Mouse (Mus musculus) cerebral cortex, adult 2 months (tissue): Measurements from ENCODE around the gene Ralgapb.

Source experiments
- WGBS: fragments of 180-500 bp; shearing (Covaris S2); methylation state at CpG from one replicate; pipeline ENCODE4 v1.1.7; 2018; 5-methylcytosine and 5-hydroxymethylcytosine counted together

Gene Ralgapb

DNA sequence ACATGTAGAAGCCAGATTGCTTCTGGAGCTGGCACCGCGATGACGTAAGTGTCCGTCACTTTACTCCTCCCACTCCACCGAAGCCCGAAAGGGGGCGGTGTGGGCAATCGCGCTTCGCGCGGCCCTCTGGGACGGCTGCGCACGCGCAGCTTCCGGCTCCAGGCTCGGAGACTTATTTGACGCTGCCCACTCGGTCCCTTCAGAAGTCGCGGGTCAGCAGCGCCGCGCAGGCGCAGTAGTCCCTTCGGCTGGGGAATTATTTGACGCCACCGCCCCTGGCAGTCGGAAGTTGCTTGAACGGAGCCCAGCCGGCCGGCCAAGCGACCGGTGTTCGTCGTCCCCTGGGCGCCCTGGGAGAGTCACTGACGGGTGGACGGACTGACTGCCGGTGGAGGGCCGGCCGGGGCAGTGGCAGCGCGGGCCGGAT, at the start of gene Ralgapb:
TSS of gene Ralgapb (plus strand) at position 254 of the 427 bp plus-strand sequence.
- 1% methylated on average over 43 of the region's 46 CpGs for WGBS

DNA sequence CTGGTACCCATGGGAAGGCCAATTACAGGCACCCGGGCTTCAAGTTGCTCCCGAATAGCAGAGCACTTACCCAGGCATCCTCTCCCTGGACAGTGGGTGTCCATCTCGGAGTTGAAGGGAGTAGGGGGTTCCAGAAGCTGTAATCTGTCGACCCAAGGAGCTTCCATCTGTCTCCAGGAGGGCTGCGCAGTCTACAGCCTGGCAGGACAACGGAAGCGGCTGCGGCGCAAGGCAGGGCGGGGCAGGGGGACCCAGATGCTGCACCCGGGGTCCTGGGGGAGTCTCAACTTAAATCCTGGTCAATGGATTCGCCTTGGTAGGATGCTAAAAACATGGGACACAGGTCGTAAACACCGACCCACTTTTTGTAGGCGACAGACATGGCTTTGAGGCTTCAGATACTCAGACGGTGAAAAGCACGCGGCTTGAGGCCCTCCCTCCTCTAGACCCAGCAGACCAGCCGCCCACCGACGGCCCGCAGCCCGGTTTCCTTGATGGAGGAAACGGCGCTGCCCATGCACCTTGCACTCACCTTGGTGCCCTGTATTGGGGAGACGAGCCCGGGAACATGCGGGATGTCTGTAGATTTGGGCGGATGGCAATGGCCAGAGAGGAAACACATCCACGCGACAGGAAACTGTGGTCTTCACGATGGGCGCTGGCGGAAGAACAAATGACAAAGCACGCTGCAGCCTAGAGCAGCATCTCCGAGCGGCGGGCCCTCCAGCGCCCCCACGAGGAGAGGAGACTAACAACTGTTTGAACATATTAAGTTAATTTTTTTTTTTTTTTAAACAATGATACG, 48.6 kb upstream of the Ralgapb start:
- under 1% methylated on average over 41 of the region's 41 CpGs for WGBS

DNA sequence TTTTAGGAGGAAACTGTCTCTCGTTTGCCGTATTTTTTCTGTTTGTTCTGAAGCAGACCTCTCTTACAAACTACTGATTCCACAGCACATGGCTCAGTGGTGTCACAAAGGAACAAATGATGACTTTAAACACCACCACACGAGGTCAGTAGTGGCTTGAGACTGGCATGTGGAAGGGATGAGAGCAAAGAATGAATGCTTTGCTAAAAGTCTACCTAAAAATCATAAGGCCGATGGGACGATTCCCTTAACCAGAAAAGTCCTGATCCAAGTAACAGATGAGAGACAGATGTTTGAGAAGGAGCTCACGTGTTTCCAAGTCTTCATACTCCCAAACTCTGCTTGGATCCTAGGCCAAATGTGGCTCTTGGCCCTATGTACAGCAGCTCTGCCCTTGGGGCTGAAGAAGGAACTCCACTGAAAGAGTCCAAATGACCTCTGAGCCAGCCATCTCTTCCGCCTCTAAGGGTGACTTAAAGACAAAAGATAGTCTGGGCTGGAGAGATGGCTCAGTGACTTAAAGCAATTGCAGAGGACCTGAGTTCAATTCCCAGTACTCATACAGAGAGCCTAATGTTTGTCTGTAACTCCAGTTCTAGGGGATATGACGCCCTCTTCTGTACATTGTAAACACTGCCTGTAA, 47.8 kb upstream of the Ralgapb start:
- 31% methylated on average over 8 of the region's 8 CpGs for WGBS

DNA sequence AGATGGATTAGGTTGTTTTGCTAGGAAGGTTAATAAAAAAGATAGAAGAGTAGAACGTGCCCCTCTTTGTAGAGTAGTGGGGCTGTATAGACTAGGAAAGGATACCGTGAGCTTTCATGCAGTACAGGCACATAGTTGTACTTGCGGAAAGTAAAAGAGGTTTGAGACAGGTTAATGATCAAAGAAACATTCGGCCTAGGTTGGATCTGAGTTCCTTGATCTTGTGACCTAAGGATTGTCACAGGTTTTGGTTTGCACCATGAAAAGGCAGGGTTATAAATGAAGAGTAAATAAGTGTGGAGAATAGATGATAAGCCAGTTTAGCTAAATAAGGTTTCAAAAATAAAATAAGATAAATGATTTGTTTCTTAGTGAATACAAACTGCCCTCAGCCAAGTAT, 45.5 kb upstream of the Ralgapb start:
- 92% methylated on average over 4 of the region's 4 CpGs for WGBS

DNA sequence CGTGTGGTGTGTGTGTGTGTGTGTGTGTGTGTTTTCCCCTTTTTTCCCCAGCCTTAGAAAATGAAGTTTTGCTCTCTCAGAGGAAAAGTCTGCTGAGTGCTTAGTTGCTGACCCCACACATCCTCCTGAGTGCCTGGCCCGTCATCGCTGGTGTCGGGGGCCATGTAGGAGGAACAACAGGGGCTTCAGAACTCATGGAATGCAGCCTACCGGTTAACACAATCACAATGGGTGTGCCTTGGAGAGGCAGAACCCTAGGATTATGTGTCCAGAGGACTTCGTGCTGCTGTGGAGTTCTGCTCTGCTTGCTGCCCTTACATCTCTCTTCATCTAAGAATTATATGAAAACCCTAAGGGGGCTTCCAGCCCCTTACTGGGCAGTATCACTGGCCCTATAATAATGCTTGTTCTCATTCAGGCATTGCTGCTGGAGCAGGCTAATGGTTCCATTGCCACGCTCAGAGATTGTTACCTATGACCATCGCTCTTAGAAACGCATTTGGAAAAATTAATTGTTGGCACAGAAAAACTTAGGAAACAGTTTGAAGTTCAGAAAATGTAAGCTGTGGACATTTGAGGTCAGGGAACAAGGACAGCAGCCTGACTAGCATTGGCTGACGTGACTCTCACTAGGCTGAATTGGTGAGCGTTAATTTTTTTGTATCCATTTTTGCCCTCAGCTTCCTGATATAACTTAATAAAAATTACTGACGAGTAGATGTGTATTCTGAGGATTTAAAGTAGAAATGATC, 44.4 kb upstream of the Ralgapb start:
- WGBS, result 78% methylated on average over 12 of the region's 12 CpGs

DNA sequence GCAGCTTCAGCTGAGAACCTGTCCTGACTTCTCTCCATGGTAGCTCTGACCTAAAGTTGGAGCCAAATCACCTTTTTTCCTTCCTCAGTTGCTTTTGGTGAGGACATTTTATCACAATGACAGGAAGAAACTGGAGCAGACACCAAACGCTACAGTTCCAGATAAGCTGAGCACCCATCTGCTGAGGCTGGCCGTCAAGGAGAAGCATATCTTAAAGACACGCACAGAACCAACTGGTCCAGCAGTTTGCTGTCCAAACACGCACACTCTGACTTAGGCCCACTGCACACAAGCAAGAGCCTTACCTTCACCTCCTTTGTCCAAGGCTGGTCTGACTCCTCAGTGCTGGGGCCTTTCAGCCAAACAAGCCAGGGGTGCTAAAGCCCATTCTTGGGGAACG, 42.0 kb upstream of the Ralgapb start:
- WGBS, result 89% methylated on average over 5 of the region's 5 CpGs

DNA sequence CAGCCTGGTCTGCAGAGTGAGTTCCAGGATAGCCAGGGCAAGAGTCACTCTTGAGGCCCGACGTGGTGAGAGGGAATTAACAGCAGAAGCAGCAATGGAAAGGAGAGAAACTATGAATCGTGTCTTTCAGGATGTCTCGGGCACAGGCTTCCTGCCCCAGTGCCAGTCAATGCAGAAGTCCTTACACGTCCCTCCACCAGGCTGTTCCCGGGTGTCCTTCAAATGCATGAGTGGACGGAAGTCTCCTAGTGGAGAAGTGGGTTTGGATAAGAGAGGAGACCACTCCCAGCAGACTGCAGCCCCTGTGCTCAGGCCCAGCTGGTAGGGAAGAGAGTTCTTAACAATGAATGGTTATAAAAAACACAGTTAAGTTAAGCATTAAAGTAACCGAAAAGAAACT, 41.3 kb upstream of the Ralgapb start:
- 90% methylated on average over 8 of the region's 8 CpGs for WGBS

DNA sequence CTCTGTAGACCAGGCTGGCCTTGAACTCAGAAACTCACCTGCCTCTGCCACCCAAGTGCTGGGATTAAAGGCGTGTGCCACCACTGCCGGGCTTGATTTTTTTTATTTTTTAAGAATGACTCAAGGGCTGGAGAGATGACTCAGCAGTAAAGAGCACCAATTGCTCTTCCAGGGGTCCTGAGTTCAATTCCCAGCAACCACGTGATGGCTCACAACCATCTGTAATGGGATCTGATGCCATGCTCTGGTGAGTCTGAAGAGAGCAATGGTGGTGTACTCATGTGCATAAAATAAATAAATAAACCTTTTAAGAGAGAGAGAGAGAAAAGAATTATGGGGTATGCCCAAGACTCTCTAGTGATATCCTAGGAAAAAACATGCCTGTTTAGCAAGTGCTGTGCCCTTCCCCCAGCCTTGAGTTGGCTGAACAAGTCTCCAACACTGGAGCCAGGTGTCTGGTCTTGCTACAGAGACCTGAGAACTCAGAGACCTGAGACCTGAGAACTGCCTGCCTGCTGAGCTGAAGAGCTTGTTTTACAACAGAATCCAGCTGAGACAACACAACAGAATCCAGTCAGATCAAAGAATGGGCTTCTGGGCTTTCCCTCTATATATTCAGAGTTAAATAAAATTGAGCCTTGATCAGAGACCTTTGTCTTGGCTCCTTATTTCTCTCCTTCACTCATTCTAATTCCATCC, 40.0 kb upstream of the Ralgapb start:
- 84% methylated on average over 3 of the region's 3 CpGs for WGBS

DNA sequence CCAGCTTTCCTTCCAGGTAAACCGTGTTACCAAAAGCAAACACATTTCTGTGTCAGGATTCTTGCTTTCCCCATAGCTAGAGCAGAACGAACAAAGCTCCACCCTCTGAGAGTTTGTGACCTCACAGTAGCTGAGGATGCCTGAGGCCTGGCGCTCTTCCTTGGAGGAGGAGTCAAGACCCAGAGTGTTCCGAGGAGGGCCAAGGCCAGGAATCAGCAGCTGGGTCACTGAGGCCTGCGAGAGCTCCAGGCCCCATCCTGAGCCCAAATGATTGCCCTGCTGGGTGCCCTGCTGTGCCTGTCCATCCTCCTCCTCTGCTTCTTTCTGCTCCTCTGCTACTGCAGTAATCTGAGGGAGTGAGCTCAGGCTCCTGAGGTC, 39.5 kb upstream of the Ralgapb start:
- WGBS, result 58% methylated on average over 5 of the region's 5 CpGs

DNA sequence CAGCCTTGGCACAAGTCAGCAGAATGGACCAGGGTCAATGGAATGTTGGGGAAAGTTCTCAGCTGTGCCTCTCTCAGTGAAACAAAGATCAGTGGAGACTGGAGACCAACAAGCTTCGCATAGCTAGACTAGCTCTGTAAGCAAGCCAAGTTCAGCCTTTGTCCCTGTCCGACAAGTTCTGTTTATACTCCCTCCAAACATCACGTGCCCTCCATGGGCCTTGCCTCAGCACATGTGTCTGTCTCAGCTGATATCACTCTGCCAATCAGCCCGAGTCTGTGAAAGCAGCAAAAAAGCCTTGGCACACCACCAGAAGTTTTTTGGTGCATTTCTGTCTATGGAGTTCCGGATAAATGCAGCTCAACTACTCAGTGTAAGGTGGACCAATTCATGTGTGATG, 36.6 kb upstream of the Ralgapb start:
- 42% methylated on average over 5 of the region's 5 CpGs for WGBS

DNA sequence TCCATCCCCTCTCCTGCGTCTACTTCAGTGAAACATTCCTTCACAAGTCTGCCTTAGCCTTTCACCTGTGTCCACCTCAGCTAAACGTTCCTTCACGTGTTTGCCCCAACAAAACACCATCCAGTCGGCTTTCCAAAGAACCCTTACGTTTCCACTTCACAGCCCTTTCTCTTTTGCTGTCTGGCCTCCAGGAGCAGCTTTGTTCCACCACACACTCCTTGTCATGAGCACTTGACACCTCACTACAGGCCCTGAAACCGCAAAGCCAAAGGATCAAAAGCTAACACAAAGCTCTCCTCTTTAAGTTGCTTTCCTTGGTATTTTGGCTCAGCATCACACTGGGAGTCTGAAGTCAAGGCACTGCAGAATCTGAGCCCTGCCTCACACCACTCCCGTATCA, 36.1 kb upstream of the Ralgapb start:
- whole genome bisulfite sequencing, result 82% methylated on average over 7 of the region's 7 CpGs

DNA sequence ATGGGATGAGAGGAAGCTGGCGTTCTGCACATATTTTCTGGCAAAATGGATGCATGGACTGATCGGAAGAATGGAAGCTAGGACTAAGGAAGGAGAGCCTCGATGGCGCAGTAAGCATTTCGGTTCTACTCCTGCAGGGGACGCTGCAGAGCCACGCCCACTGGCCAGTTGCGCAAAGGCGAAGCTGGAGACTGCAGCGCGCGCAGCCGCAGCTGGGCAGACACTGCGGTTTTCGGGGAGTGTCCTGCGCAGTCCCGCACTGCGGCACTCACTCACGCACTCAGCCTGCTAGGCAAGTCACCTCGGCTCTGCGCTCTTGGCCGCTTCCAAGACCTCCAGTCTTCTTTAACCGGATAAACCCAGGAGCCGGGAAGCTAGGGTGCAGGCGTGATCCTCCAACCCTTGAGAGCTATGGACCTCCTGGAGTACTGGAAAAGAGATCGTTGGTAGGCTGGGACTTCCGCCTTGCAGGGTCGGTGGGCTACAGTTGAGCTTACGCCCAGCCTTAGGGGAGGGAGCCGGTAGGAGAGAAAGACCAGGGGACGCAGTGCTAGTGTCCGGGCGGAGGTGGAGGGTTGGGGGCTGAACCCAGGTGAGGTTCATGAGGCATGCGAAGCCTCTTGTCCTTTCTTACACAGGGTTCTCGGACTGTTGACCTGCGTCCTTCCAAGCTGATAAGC, 34.1 kb upstream of the Ralgapb start, which contains the start of gene Snhg11:
TSS of gene Snhg11 (plus strand) at position 196 of the 680 bp plus-strand sequence.
- WGBS, result 2% methylated on average over 36 of the region's 36 CpGs

DNA sequence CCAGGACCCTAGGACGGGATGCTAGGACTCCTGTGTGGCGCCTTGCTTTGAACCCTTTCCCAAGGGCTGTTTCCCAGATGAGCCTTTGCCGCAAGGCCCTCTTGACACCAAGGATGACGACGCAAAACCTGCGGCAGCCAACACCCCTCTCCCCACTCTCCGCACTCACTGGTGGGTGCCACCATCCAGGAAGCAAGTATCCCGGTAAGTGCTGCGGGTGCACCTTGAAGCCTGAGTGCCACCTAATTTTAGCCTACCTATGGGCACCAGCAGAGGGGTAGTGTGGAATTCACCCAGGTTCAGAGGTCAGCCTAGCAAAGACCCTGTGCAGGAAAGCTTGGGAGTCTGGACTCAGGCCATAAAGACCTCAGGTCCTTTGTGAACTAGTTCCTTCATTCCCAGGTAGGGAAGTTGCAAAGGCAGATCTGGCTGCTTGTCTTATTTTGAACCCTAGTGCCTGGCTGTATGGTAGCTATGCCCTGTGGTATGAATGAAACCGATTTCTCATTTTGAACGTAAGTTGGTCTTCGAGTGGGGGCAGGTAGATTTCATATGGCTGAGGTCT, 33.4 kb upstream of the Ralgapb start:
- WGBS, result 18% methylated on average over 12 of the region's 12 CpGs

DNA sequence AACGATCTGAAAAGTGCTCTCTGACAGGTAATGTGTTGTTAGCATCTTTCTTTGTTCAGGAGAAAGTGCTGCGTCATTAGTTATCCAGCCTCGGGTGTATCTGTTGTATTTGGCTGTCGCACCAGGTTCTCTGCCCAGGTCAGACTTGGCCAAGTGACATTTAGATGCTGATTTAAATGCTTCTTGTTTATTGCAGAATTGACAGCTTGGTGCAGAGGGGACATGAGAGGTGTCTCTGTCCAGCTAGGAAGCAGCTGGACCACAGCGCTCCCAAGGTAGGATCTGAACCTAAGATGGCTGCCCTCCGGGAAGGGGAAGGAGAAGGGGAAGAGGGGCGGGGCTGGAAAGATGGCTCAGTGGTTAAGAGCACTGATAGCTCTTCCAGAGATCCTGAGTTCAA, 32.9 kb upstream of the Ralgapb start:
- 37% methylated on average over 7 of the region's 7 CpGs for WGBS

DNA sequence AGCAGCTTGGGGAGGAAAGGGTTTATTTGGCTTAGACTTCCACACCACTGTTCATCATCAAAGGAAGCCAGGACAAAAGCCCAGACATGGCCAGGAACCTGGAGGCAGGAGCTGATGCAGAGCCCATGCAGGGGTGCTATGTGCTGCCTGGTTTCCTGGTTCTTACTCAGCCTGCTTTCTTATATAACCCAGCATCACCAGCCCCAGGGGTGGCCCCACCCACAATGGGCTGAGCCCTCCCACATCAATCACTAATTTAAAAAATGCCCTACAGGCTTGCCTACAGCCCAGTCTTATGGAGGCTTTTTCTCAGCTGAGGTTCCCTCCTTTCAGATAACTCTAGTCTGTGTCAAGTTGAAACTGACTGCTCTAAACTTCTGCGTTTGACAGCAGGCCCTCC, 31.8 kb upstream of the Ralgapb start:
- 56% methylated on average over 1 of the region's 1 CpGs for WGBS

DNA sequence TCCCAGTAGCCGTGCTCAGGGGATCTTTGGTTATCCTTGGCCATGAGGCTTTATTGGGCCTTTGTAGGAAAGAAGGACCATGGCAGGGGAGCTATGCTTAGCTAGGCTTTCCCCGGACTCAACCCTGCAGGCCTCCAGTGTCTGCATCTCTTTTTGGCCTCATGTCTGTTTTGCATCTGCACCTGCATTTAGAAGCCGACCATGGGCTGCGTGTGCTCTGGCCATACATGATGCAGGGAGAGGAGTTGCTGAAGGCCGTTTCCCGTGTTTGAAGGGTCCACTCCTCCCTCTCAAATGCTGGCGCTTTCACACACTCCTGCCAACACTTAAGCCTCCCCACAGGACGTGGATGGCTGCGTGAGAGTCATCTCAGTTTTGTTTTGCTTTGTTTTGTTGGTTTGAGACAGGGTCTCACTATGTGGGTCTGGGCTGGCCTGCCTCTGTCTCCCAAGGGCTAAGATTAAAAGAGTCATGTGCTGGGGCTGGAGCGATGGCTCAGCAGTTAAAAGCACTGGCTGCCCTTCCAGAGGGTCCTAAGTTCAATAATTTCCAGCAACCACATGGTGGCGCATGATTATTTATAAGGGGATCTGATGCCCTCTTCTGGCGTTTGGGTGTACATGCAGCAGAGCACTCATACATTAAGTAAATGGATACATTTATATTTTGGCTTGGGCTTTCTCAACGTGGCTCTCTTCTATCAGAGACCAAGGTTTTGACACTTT, 30.1 kb upstream of the Ralgapb start:
- WGBS, result 26% methylated on average over 13 of the region's 13 CpGs

DNA sequence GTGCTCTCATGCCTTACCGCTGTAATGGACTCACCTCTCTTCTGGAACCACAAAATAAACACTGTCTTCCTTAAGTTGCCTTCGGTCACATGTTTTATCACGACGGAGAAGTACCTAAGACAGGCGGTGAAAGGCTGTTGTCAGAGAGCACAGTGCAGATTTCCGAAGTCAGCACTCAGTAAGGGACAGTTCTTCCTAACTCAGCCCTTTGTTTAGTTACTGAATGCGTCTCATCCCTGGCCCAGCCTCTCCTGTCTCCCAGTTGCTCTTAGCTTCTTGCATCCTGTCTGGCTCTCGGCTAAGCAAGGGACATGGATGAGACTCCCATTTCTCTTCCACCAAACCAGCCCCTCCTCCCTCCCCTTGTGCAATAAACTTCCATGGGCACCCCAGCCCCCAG, 23.6 kb upstream of the Ralgapb start:
- WGBS, result 33% methylated on average over 8 of the region's 8 CpGs

DNA sequence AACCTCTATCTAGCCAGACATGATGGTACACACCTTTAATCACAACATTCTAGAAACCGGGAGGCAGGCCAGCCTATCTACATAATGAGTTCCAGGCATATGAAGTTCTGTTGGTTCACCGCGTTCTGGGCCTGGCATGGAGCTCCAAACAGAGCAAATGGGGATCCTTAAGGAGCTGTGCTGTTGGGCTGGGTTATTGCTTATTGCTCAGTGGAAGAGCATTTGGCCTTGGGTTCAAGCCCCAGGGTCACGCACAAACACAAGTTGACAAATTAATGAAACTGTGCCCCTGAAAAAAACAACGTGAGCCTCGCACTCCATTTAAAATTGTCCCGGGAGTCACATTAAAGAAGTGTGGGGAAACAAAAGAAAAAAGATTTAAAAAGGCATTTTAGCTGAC, 20.2 kb upstream of the Ralgapb start:
- 74% methylated on average over 7 of the region's 7 CpGs for WGBS

DNA sequence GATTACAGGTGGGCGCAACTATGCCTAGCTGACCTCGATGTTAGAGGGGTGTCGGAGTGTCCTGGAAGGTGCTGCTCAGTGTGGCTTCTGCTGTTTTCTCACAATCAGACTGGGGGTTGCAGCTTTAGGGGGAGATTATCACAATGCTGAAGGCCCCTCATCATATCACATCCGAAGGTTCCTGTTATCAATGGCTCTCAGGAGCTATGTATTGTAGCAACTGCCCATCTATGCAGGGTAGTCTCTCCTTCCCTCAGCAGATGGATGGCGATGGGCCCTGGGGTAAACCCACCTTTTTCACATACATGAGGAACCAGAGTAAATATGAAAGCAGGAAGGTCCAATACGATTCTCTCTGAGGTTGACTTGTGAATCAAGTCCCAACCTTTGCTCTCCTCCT, 13.3 kb upstream of the Ralgapb start:
- 91% methylated on average over 6 of the region's 6 CpGs for WGBS

DNA sequence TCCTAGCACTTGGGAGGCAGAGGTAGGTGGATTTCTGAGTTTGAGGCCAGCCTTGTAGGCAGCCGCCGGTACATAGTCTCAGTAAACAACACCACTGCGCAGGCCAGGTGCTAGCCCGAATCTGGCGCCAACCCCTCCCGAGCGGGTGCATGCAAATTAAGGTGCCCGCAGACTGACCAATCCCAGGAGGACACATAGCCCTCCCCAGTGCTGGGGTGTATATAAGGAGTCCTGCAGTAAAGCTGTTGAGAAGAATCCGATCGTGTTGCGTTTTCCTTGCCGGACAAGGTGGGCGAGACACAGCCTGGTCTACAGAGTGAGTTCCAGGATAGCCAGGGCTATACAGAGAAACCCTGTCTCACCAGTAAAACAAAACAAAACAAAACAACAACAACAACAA, 12.5 kb upstream of the Ralgapb start:
- 71% methylated on average over 13 of the region's 13 CpGs for WGBS
